ENCODE assay signal across 16 mouse cellular contexts in the genomic region with DNA sequence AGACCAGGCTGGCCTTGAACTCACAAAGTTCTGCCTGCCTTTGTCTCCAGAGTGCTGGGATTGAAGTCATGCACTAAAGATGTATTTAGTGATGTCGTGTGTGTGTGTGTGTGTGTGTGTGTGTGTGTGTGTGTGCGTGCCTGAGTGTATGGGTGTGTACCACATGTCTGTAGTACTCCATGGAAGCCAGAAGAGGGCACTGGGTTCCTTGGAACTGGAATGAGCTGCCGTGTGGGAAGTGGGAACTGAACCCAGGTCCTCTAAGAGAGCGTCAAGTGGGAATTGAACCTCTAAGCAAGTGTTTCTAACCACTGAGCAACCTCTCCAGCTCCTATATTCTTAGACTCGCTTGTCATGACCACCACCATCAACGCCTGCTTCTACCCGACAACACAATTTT.
"Had no signal": no experiment of that assay in that cellular context is flagged by ENCODE, and none has a peak within 500 bp of the region (broad histone marks: within the 10 kb centered on the region; RNA-seq: fewer than 3 reads in every experiment).

No protein-coding gene starts in this region.

- H3K4me1 ChIP-seq: liver, embryonic 13.5 days; midbrain, embryonic 12.5 days; midbrain, embryonic 15.5 days; neural tube, embryonic 12.5 days had no signal

- H3K4me2 ChIP-seq: kidney, embryonic 15.5 days; liver, embryonic 13.5 days; midbrain, embryonic 12.5 days; midbrain, embryonic 15.5 days; neural tube, embryonic 12.5 days; neural tube, embryonic 15.5 days had no signal

- DNase-seq: kidney, postnatal 10 days; kidney, postnatal 36 days; layer of hippocampus, postnatal 36 days; liver, embryonic 13.5 days; lung, adult 2 months; right cerebral cortex, adult 18-20 months; right cerebral cortex, postnatal 14 days; right cerebral cortex, postnatal 4 days; thymus, postnatal 25 days had no signal

- H3K9me3 ChIP-seq: kidney, embryonic 15.5 days; liver, embryonic 13.5 days; midbrain, embryonic 12.5 days; midbrain, embryonic 15.5 days; neural tube, embryonic 12.5 days; neural tube, embryonic 15.5 days had no signal

- H3K27me3 ChIP-seq: kidney, embryonic 15.5 days; midbrain, embryonic 12.5 days; midbrain, embryonic 15.5 days; neural tube, embryonic 12.5 days; neural tube, embryonic 15.5 days had no signal

- H3K4me3 ChIP-seq: kidney, embryonic 15.5 days; left cerebral cortex, adult 2 months; liver, embryonic 13.5 days; midbrain, embryonic 12.5 days; midbrain, embryonic 15.5 days; neural tube, embryonic 12.5 days; neural tube, embryonic 15.5 days had no signal

- H3K27ac ChIP-seq: kidney, embryonic 15.5 days; left cerebral cortex, adult 2 months; liver, embryonic 13.5 days; macrophage; midbrain, embryonic 12.5 days; midbrain, embryonic 15.5 days; neural tube, embryonic 12.5 days; neural tube, embryonic 15.5 days had no signal

- H3K36me3 ChIP-seq: kidney, embryonic 15.5 days; liver, embryonic 13.5 days; midbrain, embryonic 12.5 days; midbrain, embryonic 15.5 days; neural tube, embryonic 12.5 days; neural tube, embryonic 15.5 days had no signal

- H3K9ac ChIP-seq: kidney, embryonic 15.5 days; liver, embryonic 13.5 days; midbrain, embryonic 12.5 days; midbrain, embryonic 15.5 days; neural tube, embryonic 12.5 days; neural tube, embryonic 15.5 days had no signal

- ATAC-seq: midbrain, embryonic 15.5 days had no signal
